ENCODE assay signal across 8 mouse cellular contexts in the genomic region with DNA sequence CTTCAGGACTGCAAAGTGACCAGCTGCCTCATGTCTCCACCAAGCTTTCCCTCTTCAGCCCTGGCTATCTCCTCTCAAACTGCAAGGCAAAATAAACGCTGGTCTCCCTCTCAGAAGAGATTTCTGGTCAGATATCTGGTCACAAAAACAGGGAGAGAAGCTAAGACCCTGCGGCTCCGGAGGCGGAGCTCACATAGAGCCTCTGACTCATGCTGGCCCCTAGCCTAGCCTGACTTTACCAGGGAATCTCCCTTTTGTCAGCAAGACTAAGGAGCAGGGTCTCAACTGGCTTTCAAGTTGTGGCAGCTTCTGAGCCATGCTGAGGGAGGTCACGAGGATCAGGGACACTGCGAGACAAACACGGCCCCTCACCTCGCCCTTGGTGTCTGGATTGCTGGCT. TPM values are rescaled to one million over a fixed set of nuclear protein-coding genes. Genes with fewer than 3 reads are reported as not detected.
A peak's percentile ranks its signal among the peaks of the same experiment; 100 is the strongest.
DNase-seq lines count a peak whose midpoint lies in the region; ATAC-seq lines count a peak whose summit lies in the region.

No protein-coding gene starts in this region.

- no peak overlapping the region for H3K4me3 ChIP-seq in hindbrain, embryonic 11.5 days (ENCODE audit: low read depth, low read length)
- H3K4me3 ChIP-seq in hindbrain, embryonic 12.5 days = no peak overlapping the region
- no peak overlapping the region for H3K4me3 ChIP-seq in hindbrain, embryonic 15.5 days
- H3K4me3 ChIP-seq in midbrain, embryonic 10.5 days = peak overlapping the region; percentile 12; the same call in 1 of the 2 replicates

- WGBS in hindbrain, embryonic 11.5 days = 52% methylated on average over 8 of the region's 8 CpGs
- 52% methylated on average over 8 of the region's 8 CpGs for WGBS in hindbrain, embryonic 12.5 days
- WGBS in hindbrain, embryonic 15.5 days = 46% methylated on average over 8 of the region's 8 CpGs
- 39% methylated on average over 8 of the region's 8 CpGs for WGBS in midbrain, embryonic 10.5 days

- no peak overlapping the region for H3K4me2 ChIP-seq in hindbrain, embryonic 11.5 days (replicated peaks; ENCODE audit: low read depth, low read length)
- H3K4me2 ChIP-seq in hindbrain, embryonic 12.5 days (replicated peaks) = no peak overlapping the region
- H3K4me2 ChIP-seq in hindbrain, embryonic 15.5 days = no peak overlapping the region

- no peak for ATAC-seq in hindbrain, embryonic 11.5 days (ENCODE audit: low FRiP score)
- no peak for ATAC-seq in hindbrain, embryonic 12.5 days (ENCODE audit: low FRiP score)
- peak; percentile 65; the same call in 1 of the 2 replicates for ATAC-seq in hindbrain, embryonic 15.5 days (ENCODE audit: low FRiP score, low read depth)

- H3K4me1 ChIP-seq in hindbrain, embryonic 11.5 days (replicated peaks; ENCODE audit: control insufficient read depth, insufficient read depth, low read length) = peaks cover 3% of the 10 kb centered on the region; the same call in 1 of the 2 replicates
- H3K4me1 ChIP-seq in hindbrain, embryonic 12.5 days = peaks cover 2% of the 10 kb centered on the region; the same call in 1 of the 2 replicates
- H3K4me1 ChIP-seq in hindbrain, embryonic 15.5 days (replicated peaks) = 0 out of 2 replicates have a peak, but pooled peaks cover 3% of the 10 kb centered on the region
- H3K4me1 ChIP-seq in midbrain, embryonic 10.5 days = peaks cover 30% of the 10 kb centered on the region

- no peaks in the 10 kb centered on the region for H3K36me3 ChIP-seq in hindbrain, embryonic 11.5 days (ENCODE audit: control insufficient read depth, insufficient read depth, low read length)
- H3K36me3 ChIP-seq in hindbrain, embryonic 12.5 days = peaks cover 15% of the 10 kb centered on the region
- no peaks in the 10 kb centered on the region for H3K36me3 ChIP-seq in hindbrain, embryonic 15.5 days
- H3K36me3 ChIP-seq in midbrain, embryonic 10.5 days = peaks cover 78% of the 10 kb centered on the region

- DNase-seq in hindbrain, embryonic 11.5 days (ENCODE audit: low spot score) = peak; percentile 26
- peak; percentile 33 for DNase-seq in embryo, embryonic 11 days
- peak; percentile 61 for DNase-seq in midbrain, embryonic 10.5 days (ENCODE audit: low spot score)
- no peak for DNase-seq in layer of hippocampus, adult 9-10 months (ENCODE audit: low spot score)
- no peak for DNase-seq in right cerebral cortex, postnatal 10 days (ENCODE audit: low spot score in 2 of 2)
- DNase-seq in frontal cortex, postnatal 36 days (ENCODE audit: low spot score in 2 of 2) = no peak

- H3K9ac ChIP-seq in hindbrain, embryonic 11.5 days (ENCODE audit: low read depth, low read length) = no peak overlapping the region
- no peak overlapping the region for H3K9ac ChIP-seq in hindbrain, embryonic 12.5 days
- H3K9ac ChIP-seq in hindbrain, embryonic 15.5 days = no peak overlapping the region

- no peaks in the 10 kb centered on the region for H3K9me3 ChIP-seq in hindbrain, embryonic 11.5 days (ENCODE audit: control insufficient read depth, low read length)
- peaks cover 7% of the 10 kb centered on the region for H3K9me3 ChIP-seq in hindbrain, embryonic 12.5 days (replicated peaks)
- H3K9me3 ChIP-seq in hindbrain, embryonic 15.5 days = 0 out of 2 replicates have a peak, but pooled peaks cover 4% of the 10 kb centered on the region
- peaks cover 16% of the 10 kb centered on the region for H3K9me3 ChIP-seq in midbrain, embryonic 10.5 days (replicated peaks)

- no peaks in the 10 kb centered on the region for H3K27me3 ChIP-seq in hindbrain, embryonic 11.5 days (ENCODE audit: control insufficient read depth, insufficient read depth, low read length)
- H3K27me3 ChIP-seq in hindbrain, embryonic 12.5 days = no peaks in the 10 kb centered on the region
- H3K27me3 ChIP-seq in hindbrain, embryonic 15.5 days = no peaks in the 10 kb centered on the region
- H3K27me3 ChIP-seq in midbrain, embryonic 10.5 days (ENCODE audit: low read depth, poor library complexity, severe bottlenecking) = no peaks in the 10 kb centered on the region

- no peak overlapping the region for H3K27ac ChIP-seq in hindbrain, embryonic 11.5 days (ENCODE audit: low read depth, low read length)
- H3K27ac ChIP-seq in hindbrain, embryonic 12.5 days = no peak overlapping the region
- no peak overlapping the region for H3K27ac ChIP-seq in hindbrain, embryonic 15.5 days (replicated peaks)
- H3K27ac ChIP-seq in midbrain, embryonic 10.5 days (replicated peaks) = peak overlapping the region; percentile 76

RNA-seq across cellular contexts. Expression of gene Slc19a1, which starts 57.3 kb away (rescaled TPM):
- 23.2 and 24.5 TPM in 2 replicates for polyA plus RNA-seq in hindbrain, embryonic 11.5 days (2014; fragmentation: Nextera tagmentation; extraction: Ambion mirVana)
- polyA plus RNA-seq in hindbrain, embryonic 12.5 days (2016; fragmentation: Nextera tagmentation; extraction: Ambion mirVana) = 30.5 and 32.5 TPM in 2 replicates
- polyA plus RNA-seq in hindbrain, embryonic 15.5 days (2015; fragmentation: Nextera tagmentation; extraction: Ambion mirVana) = 41.8 and 42.9 TPM in 2 replicates
- 37.2 and 37.9 TPM in 2 replicates for polyA plus RNA-seq in midbrain, embryonic 10.5 days (2016; fragmentation: Nextera tagmentation; extraction: Ambion mirVana)

Comparison
In these comparisons a context has a peak if more than half of its experiments do, and no peak if none do; other contexts are left out.
1. DNase-seq: peak in hindbrain, embryonic 11.5 days (single experiment), embryo, embryonic 11 days (single experiment) and midbrain, embryonic 10.5 days (single experiment); none in layer of hippocampus, adult 9-10 months (single experiment), right cerebral cortex, postnatal 10 days (0 of 2) and frontal cortex, postnatal 36 days (0 of 2).